Mouse (Mus musculus): ENCODE data around the gene Cpsf4.
"Not testable (repeated sequence)": the region's sequence is repeated elsewhere in the genome, so short reads cannot be mapped to it uniquely, and the experiment has no call there.

Gene Cpsf4

DNA sequence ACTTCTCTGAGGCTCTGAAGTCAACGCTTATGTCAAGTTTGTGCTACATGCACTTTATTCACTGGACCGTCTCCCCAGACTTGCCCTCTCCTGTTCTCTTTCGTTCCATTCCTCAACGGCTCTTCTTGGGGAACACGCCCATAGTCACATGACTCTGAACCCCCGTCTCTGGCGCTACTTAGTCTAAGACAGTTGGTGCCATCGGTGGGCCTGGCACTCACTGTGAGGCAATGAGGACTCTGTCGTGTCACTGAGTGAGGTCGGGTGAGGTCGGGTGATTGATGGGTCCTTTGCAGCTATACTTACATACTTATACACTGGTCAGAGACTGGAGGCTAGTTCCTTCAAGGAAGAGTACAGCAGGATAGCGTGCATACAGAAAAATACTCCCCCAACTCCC is 56.4 kb downstream of the Cpsf4 start:
- no peak for DNase-seq (ENCODE audit: low read depth)

DNA sequence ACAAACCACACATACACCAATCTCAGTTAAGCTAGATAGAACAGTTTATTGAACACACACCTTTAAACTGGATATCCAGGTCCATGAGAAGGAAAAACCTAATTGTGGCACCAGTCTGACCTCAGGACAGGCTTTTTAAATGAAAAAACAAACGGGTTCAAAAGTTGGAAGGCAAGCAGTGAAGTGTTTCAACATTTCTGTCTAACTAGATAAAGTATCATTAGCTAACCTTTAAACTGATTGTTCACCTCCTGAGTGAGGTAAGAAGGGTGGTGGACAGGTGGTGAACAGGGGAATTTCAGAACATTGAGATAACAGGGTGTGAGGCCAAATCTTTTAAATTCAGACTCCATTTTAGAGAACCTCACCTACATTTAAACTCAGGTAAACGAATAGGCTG is 59.4 kb downstream of the Cpsf4 start:
- DNase-seq (ENCODE audit: low read depth) = no peak

DNA sequence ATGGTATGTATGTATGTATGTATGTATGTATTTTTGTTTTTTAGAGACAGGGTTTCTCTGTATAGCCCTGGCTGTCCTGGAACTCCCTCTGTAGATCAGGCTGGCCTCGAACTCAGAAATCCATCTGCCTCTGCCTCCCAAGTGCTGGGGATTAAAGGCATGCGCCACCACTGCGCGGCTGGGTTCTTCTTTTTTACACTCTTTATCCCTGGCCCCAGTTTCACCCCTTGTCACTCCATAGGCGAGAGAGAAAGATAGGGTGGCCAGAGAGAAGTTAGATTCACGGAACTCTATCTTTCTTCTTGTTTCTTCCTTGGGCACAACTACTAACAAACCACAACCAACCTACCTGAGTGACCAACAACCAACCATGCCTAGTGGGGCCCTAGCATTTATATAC is 62.3 kb downstream of the Cpsf4 start:
- not testable (repeated sequence) for DNase-seq (ENCODE audit: low read depth)

DNA sequence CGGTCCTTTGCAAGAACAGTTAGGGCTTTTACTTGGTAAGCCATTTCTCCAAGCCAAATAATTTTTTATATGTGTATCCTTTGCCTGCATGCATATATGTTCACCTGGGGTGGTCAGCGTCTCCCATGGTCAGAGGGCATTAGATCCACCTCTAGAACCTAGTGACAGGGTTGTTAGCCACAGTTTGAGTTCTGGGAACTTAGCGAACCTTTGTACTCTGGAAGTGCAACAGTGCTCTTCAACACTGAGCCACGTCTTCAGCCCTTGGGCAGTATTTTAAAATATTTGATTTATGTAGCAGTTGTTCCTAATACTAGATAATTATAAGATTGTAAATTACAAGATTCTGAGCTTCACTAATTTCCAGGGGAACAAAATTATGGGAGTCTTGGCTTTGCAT is 63.6 kb downstream of the Cpsf4 start:
- DNase-seq (ENCODE audit: low read depth) = no peak

DNA sequence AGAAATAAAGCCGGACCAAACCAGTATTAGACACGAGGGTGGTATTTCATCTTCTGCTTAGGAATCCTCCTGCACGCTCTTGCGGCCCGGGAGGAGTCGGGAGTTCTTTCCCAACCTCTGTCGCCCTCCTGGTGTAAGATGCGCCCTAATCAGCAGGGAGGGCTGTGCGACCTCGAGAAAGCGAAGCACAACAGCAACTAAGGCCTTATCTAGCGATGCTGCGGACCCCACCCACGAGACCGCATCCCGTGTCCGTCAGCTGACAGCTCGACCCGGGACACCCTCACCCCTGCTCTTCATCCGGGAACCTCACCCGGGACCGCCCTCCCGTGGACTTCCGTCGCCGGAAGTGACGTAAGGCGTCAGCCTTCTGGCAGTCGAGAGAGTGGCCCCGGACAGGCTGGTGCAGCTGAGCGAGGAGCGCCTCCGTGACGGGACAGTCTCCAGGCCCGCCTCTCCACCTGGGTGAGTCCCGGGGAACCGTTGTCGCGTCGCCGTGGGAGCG is 64.4 kb downstream of the Cpsf4 start, which contains the start of gene Zfp655:
Gene Zfp655 (plus strand): TSS at position 349 of the 505 bp plus-strand sequence.
- DNase-seq (ENCODE audit: low read depth) = peak; percentile 95
